Mouse (Mus musculus) embryonic stem cell, embryonic (primary cell): ENCODE measurements at regions not wholly inside any gene's neighbourhood (a gene's known extent, or its start where the extent isn't known, plus 50 kb on each side); places are given as distances from the start of the nearest gene placed in this dataset.

ENCODE experiments used
- CTCF ChIA-PET, 4 experiments: fragments of 300-600 bp in 2 of 4; fragments of 350-600 bp in 2 of 4; sonication (Branson Sonifier 250); formaldehyde crosslinking; loops; one replicate each; lab custom pipeline; 2022; ENCODE audit warnings: inconsistent platforms in 2 of 4; lab: Charles Lee
- POLR2A ChIA-PET, 4 experiments: fragments of 300-600 bp in 2 of 4; fragments of 350-600 bp in 2 of 4; sonication (Branson Sonifier 250); formaldehyde crosslinking; loops; one replicate each; lab custom pipeline; 2022; ENCODE audit warnings: antibody characterized with exemption in 4 of 4, inconsistent platforms in 1 of 4; lab: Charles Lee

GRCm38 (mm10) chr13:53684498-53684897 lies 211.6 kb upstream of the Msx2 start:
- CTCF ChIA-PET, result interaction anchor here (0.6 to 3.3 kb wide), 11 partner anchors 17 to 1495 kb away, joined by 3 to 11 read pairs (median 4); no protein-coding TSS in a partner anchor
- POLR2A ChIA-PET, result interaction anchor here in 3 of 4 experiments (0.6 to 0.7 kb wide), 3 partner anchors 391 to 927 kb away, joined by 4 to 7 read pairs (median 5); no protein-coding TSS in a partner anchor

GRCm38 (mm10) chr13:53677187-53677586 lies 204.3 kb upstream of the Msx2 start:
- CTCF ChIA-PET, result interaction anchor here in 3 of 4 experiments (0.5 to 1.6 kb wide), 6 partner anchors 9 to 251 kb away, joined by 3 to 5 read pairs (median 3); no protein-coding TSS in a partner anchor
- POLR2A ChIA-PET, result interaction anchor here in 2 of 4 experiments (0.7 to 1.1 kb wide), 3 partner anchors 9 to 1794 kb away, joined by 3 read pairs; no protein-coding TSS in a partner anchor

- POLR2A ChIA-PET, result interaction anchor here in 2 of 4 experiments (0.5 to 1.2 kb wide), 2 partner anchors 401 to 686 kb away, joined by 4 read pairs; partner anchors contain the start of gene Sfxn1 (in 1 of the 2)
- CTCF ChIA-PET, result interaction anchor here in 2 of 4 experiments (0.6 to 1.4 kb wide), 2 partner anchors 244 to 703 kb away, joined by 3 to 4 read pairs; no protein-coding TSS in a partner anchor
These were observed 197.5 kb upstream of the Msx2 start for GRCm38 (mm10) chr13:53670361-53670760.

GRCm38 (mm10) chr13:53667518-53667917 lies 194.6 kb upstream of the Msx2 start:
- ChIA-PET CTCF (interaction anchor here (0.6 to 2.5 kb wide), 5 partner anchors 17 to 1183 kb away, joined by 3 to 10 read pairs (median 4); no protein-coding TSS in a partner anchor), POLR2A (interaction anchor here in 1 of 4 experiments (0.5 kb wide), 1 partner anchor 79 kb away, joined by 3 read pairs; no protein-coding TSS in a partner anchor)

GRCm38 (mm10) chr13:53665592-53665991 lies 192.7 kb upstream of the Msx2 start:
- ChIA-PET POLR2A (interaction anchor here in 1 of 4 experiments (0.6 to 1.3 kb wide), 2 partner anchors 12 to 550 kb away, joined by 3 to 6 read pairs; no protein-coding TSS in a partner anchor), CTCF (interaction anchor here (0.6 to 2.5 kb wide), 16 partner anchors 10 to 239 kb away, joined by 3 to 10 read pairs (median 4); no protein-coding TSS in a partner anchor)

- ChIA-PET POLR2A (interaction anchor here in 2 of 4 experiments (0.6 to 1.3 kb wide), 3 partner anchors 13 to 668 kb away, joined by 3 to 4 read pairs (median 3); no protein-coding TSS in a partner anchor), CTCF (interaction anchor here (0.6 to 2.5 kb wide), 16 partner anchors 9 to 238 kb away, joined by 3 to 10 read pairs (median 4); no protein-coding TSS in a partner anchor)
These were observed 191.9 kb upstream of the Msx2 start for GRCm38 (mm10) chr13:53664631-53665230.

GRCm38 (mm10) chr13:53652826-53653225 lies 180.0 kb upstream of the Msx2 start:
- POLR2A ChIA-PET, result no interaction called here

GRCm38 (mm10) chr13:53648353-53648752 lies 175.5 kb upstream of the Msx2 start:
- ChIA-PET POLR2A (no interaction called here), CTCF (no interaction called here)

More at GRCm38 (mm10) chr13:53652826-53653225, 180.0 kb upstream of the Msx2 start:
- CTCF ChIA-PET, result no interaction called here

- POLR2A ChIA-PET, result interaction anchor here in 1 of 4 experiments (0.8 kb wide), 1 partner anchor 14 kb away, joined by 3 read pairs; no protein-coding TSS in a partner anchor
- CTCF ChIA-PET, result no interaction called here
These were observed 169.7 kb upstream of the Msx2 start for GRCm38 (mm10) chr13:53642557-53642956.

- CTCF ChIA-PET, result no interaction called here
These were observed 166.7 kb upstream of the Msx2 start for GRCm38 (mm10) chr13:53639584-53639983.

GRCm38 (mm10) chr13:53639115-53639514 lies 166.2 kb upstream of the Msx2 start:
- POLR2A ChIA-PET, result no interaction called here
- CTCF ChIA-PET, result no interaction called here

More at GRCm38 (mm10) chr13:53639584-53639983, 166.7 kb upstream of the Msx2 start:
- POLR2A ChIA-PET, result no interaction called here

GRCm38 (mm10) chr13:53636011-53636410 lies 163.1 kb upstream of the Msx2 start:
- POLR2A ChIA-PET, result no interaction called here
- CTCF ChIA-PET, result no interaction called here

- ChIA-PET POLR2A (no interaction called here), CTCF (interaction anchor here in 1 of 4 experiments (0.5 to 1.7 kb wide), 2 partner anchors 43 to 208 kb away, joined by 3 to 6 read pairs; no protein-coding TSS in a partner anchor)
These were observed 161.8 kb upstream of the Msx2 start for GRCm38 (mm10) chr13:53634637-53635203.

GRCm38 (mm10) chr13:53598050-53598449 lies 125.2 kb upstream of the Msx2 start:
- ChIA-PET POLR2A (no interaction called here), CTCF (interaction anchor here in 1 of 4 experiments (0.6 kb wide), 1 partner anchor 288 kb away, joined by 3 read pairs; no protein-coding TSS in a partner anchor)

- CTCF ChIA-PET, result interaction anchor here in 2 of 4 experiments (0.6 kb wide), 2 partner anchors 171 to 288 kb away, joined by 3 read pairs; no protein-coding TSS in a partner anchor
These were observed 124.3 kb upstream of the Msx2 start for GRCm38 (mm10) chr13:53596871-53597800.

GRCm38 (mm10) chr13:53592755-53593154 lies 119.9 kb upstream of the Msx2 start:
- CTCF ChIA-PET, result interaction anchor here (0.6 to 1.6 kb wide), 9 partner anchors 16 to 286 kb away, joined by 3 to 15 read pairs (median 4); no protein-coding TSS in a partner anchor
- POLR2A ChIA-PET, result interaction anchor here in 2 of 4 experiments (0.7 to 0.8 kb wide), 3 partner anchors 41 to 559 kb away, joined by 3 read pairs; no protein-coding TSS in a partner anchor

More at GRCm38 (mm10) chr13:53596871-53597800, 124.3 kb upstream of the Msx2 start:
- POLR2A ChIA-PET, result interaction anchor here in 1 of 4 experiments (0.6 kb wide), 1 partner anchor 79 kb away, joined by 3 read pairs; no protein-coding TSS in a partner anchor

- POLR2A ChIA-PET, result no interaction called here
- CTCF ChIA-PET, result interaction anchor here in 3 of 4 experiments (0.6 to 1.4 kb wide), 2 partner anchors 41 to 160 kb away, joined by 3 to 8 read pairs (median 3); no protein-coding TSS in a partner anchor
These were observed 113.9 kb upstream of the Msx2 start for GRCm38 (mm10) chr13:53586771-53587170.
